Mouse (Mus musculus): Measurements from ENCODE around the gene Tcf7.
A peak's percentile ranks its signal among the peaks of the same experiment; 100 is the strongest.

Tcf7 gene

GRCm38 (mm10) chr11:52268104-52268835 lies 14.5 kb downstream of the Tcf7 start:
- DNase-seq (ENCODE audit: low spot score in 2 of 2), result no peak

GRCm38 (mm10) chr11:52267271-52267670 lies 15.5 kb downstream of the Tcf7 start:
- DNase-seq (ENCODE audit: low spot score in 2 of 2), result no peak

- DNase-seq (ENCODE audit: low spot score in 2 of 2), result no peak
Measured at GRCm38 (mm10) chr11:52265616-52266307, 17.1 kb downstream of the Tcf7 start.

GRCm38 (mm10) chr11:52264871-52265270 lies 17.9 kb downstream of the Tcf7 start:
- no peak for DNase-seq (ENCODE audit: low spot score in 2 of 2)

GRCm38 (mm10) chr11:52262338-52262737 lies 20.5 kb downstream of the Tcf7 start:
- DNase-seq (ENCODE audit: low spot score in 2 of 2), result peak in 1 of 2 experiments; percentile 8

GRCm38 (mm10) chr11:52261937-52262336 lies 20.9 kb downstream of the Tcf7 start:
- DNase-seq (ENCODE audit: low spot score in 2 of 2), result peak in 1 of 2 experiments; percentile 20

GRCm38 (mm10) chr11:52260878-52261277 lies 21.9 kb downstream of the Tcf7 start:
- DNase-seq (ENCODE audit: low spot score in 2 of 2), result no peak

GRCm38 (mm10) chr11:52258711-52259110 lies 24.1 kb downstream of the Tcf7 start:
- DNase-seq (ENCODE audit: low spot score in 2 of 2), result no peak

GRCm38 (mm10) chr11:52257376-52257775 lies 25.4 kb downstream of the Tcf7 start:
- no peak for DNase-seq (ENCODE audit: low spot score in 2 of 2)

- DNase-seq (ENCODE audit: low spot score in 2 of 2), result no peak
Measured at GRCm38 (mm10) chr11:52255077-52255476, 27.7 kb downstream of the Tcf7 start.

- DNase-seq (ENCODE audit: low spot score in 2 of 2), result peak in 1 of 2 experiments; percentile 56
Measured at GRCm38 (mm10) chr11:52253674-52254375, 29.0 kb downstream of the Tcf7 start.

- DNase-seq (ENCODE audit: low spot score in 2 of 2), result no peak
Measured at GRCm38 (mm10) chr11:52252692-52253091, 30.1 kb downstream of the Tcf7 start.

- DNase-seq (ENCODE audit: low spot score in 2 of 2), result no peak
Measured at GRCm38 (mm10) chr11:52251770-52252169, 31.0 kb downstream of the Tcf7 start.

GRCm38 (mm10) chr11:52249452-52249851 lies 33.4 kb downstream of the Tcf7 start:
- DNase-seq (ENCODE audit: low spot score in 2 of 2), result no peak

GRCm38 (mm10) chr11:52240898-52241542 lies 41.8 kb downstream of the Tcf7 start:
- DNase-seq (ENCODE audit: low spot score in 2 of 2), result no peak

GRCm38 (mm10) chr11:52234509-52234908 lies 48.3 kb downstream of the Tcf7 start:
- no peak for DNase-seq (ENCODE audit: low spot score in 2 of 2)

GRCm38 (mm10) chr11:52233906-52234305 lies 48.9 kb downstream of the Tcf7 start:
- DNase-seq (ENCODE audit: low spot score in 2 of 2), result no peak

GRCm38 (mm10) chr11:52233043-52233653 lies 49.7 kb downstream of the Tcf7 start:
- no peak for DNase-seq (ENCODE audit: low spot score in 2 of 2)

GRCm38 (mm10) chr11:52231606-52232541 lies 50.9 kb downstream of the Tcf7 start, which contains the start of gene Skp1a:
Skp1a (plus strand) TSS chr11:52231995.
- peak; percentile 92 to 96 for DNase-seq (ENCODE audit: low spot score in 2 of 2)

GRCm38 (mm10) chr11:52230694-52231093 lies 52.1 kb downstream of the Tcf7 start:
- no peak for DNase-seq (ENCODE audit: low spot score in 2 of 2)

Measured in cerebellum, postnatal 4 days (tissue).